Mouse (Mus musculus) CH12.LX (cell line): ENCODE results near the gene Ddah1.

Source experiments
- CTCF ChIP-seq, 2 experiments: IDR thresholded peaks in 1 of 2; conservative IDR thresholded peaks in 1 of 2; 2 replicates each; pipeline ENCODE4 v1.5.1; 2011 to 2012; ENCODE audit warnings: low read depth in 2 of 2, low read length in 2 of 2, improper control_type of control experiment in 1 of 2, inconsistent platforms in 1 of 2, mild to moderate bottlenecking in 1 of 2, moderate library complexity in 1 of 2
- ELF1 ChIP-seq: IDR thresholded peaks from 2 replicates; pipeline ENCODE4 v1.6.1; 2014; ENCODE audit warnings: low read depth, mild to moderate bottlenecking, inconsistent platforms, low read length, improper control_type of control experiment
- JUND ChIP-seq: conservative IDR thresholded peaks from 2 replicates; pipeline ENCODE4 v1.6.1; 2011; ENCODE audit warnings: low read depth, low read length, improper control_type of control experiment
- KAT2A ChIP-seq: IDR thresholded peaks from 2 replicates; pipeline ENCODE4 v1.6.1; 2012; ENCODE audit warnings: low read length, improper control_type of control experiment, inconsistent platforms; ENCODE audit not compliant: insufficient replicate concordance
- MAX ChIP-seq: IDR thresholded peaks from 2 replicates; pipeline ENCODE4 v1.6.1; 2011; ENCODE audit warnings: low read length, improper control_type of control experiment
- POLR2A ChIP-seq: IDR thresholded peaks from 2 replicates; pipeline ENCODE4 v1.6.1; 2011; ENCODE audit warnings: low read depth, mild to moderate bottlenecking, improper control_type of control experiment, low read length
- RAD21 ChIP-seq: IDR thresholded peaks from 2 replicates; pipeline ENCODE4 v1.6.1; 2011; ENCODE audit warnings: low read depth, mild to moderate bottlenecking, low read length, improper control_type of control experiment, moderate library complexity
- RCOR1 ChIP-seq: conservative IDR thresholded peaks from 2 replicates; pipeline ENCODE4 v1.6.1; 2012; ENCODE audit warnings: low read depth, mild to moderate bottlenecking, inconsistent platforms, low read length, improper control_type of control experiment
- UBTF ChIP-seq: IDR thresholded peaks from 2 replicates; pipeline ENCODE4 v1.6.1; 2012; ENCODE audit warnings: low read depth, mild to moderate bottlenecking, inconsistent platforms, low read length, improper control_type of control experiment, moderate library complexity
- USF1 ChIP-seq: IDR thresholded peaks from 2 replicates; pipeline ENCODE4 v1.6.1; 2014; ENCODE audit warnings: low read depth, mild to moderate bottlenecking, inconsistent platforms, low read length, improper control_type of control experiment
- ZNF384 ChIP-seq: IDR thresholded peaks from 2 replicates; pipeline ENCODE4 v1.6.1; 2012; ENCODE audit warnings: low read depth, low read length, improper control_type of control experiment, inconsistent platforms

GRCm38 (mm10) chr3:145738662-145739061 lies 19.8 kb upstream of the Ddah1 start:
- TF ChIP-seq CTCF (conservative IDR thresholded peaks at IDR 0.05 in 1 of 2, IDR thresholded peaks at IDR 0.05 in 1 of 2; ENCODE audit: low read depth in 2 of 2, low read length in 2 of 2) (no peak), USF1 (no peak), ZNF384 (no peak), KAT2A (no peak), RCOR1 (no peak), RAD21 (no peak), ELF1 (no peak), MAX (no peak), POLR2A (no peak), JUND (no peak), UBTF (no peak)
